Mouse (Mus musculus) C3H10T1/2 (cell line): ENCODE measurements around the gene Mindy2. TPM values are rescaled to one million over a fixed set of nuclear protein-coding genes. Genes with fewer than 3 reads are reported as not detected.

Source experiments
- polyA plus RNA-seq, 2 experiments: library from polyadenylated mRNA; unstranded; fragments of >200 nt; fragmentation: generic; extraction: Trizol; gene quantifications; one replicate each; pipeline ENCODE4 v1.2.1; 2012; ENCODE audit warnings: missing spikeins in 2 of 2

Mindy2 gene
- polyA plus RNA-seq, result 1 to 10 TPM in 1 of 2 experiments, under 1 TPM in 1; 0.30 to 2.1 TPM

DNA sequence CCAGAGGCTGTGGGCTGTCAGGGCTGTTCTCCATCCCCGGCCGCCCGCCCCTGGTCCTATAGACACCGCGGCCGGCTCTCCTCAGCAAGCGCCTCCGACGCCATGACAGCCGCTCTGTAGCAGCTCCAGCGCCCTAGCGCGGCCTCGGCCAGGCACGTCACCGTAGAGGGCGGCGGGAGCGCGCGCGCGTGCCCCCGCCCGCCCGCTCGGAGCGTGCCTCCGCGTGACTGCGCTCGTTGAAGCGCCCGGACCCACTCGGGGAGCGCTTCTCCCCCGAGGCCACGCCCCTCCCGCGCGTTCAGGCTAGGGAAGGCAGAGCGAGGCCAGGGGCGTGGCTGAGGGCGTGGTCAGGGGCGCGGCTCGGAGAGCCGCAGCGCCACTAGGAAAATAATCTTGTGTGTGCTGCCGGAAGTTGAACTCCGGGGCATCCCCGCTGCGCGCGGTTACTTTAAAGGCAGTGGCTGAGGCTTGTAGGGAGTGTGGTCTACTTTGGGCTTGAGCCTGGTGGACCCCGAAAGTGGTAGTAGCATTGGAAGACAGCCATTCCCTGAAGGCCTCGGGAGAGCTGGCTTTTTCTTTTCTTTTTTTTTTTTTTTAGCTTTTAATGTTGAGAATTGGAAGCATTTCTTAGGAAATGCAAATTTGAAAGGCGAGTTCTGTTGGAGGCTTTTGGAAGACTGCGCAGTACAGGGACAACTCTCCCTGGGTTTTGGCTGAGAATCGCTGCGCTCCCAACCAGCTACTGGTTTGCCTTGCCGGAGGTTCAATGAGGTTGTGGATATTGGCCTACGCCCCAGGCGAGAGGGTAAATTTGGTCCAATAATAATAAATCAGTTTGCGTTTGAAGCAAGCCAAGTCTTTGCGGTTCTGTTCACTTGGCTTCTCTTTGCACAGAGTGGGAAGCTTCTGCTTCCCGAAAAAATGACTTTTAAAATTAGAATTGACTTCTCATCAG is at the start of gene Mindy2:
Gene Mindy2, minus strand, starts transcription at position 162 of the 955 bp plus-strand sequence.

DNA sequence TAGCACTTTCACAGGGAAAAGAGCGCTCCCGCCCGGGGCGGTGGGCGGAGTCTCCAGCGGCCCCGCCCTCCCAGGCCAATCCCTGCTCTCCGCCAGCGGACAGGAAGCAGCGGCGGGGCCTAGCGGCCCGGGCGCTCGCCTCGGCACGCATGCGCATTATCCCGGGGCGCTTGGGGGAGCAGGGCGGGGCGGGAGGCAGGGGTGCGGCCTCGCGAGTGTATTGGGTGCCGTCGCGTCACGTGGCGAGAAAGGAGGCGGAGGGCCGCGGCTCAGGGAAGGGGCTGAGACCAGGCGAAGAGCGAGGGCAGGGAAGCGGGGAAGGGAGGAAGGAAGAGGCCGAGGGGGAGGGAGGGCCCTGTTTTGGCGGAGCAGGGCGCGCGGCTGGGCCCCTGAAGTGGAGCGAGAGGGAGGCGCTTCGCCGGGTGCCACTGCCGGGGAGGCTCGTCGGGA is 21.7 kb upstream of the Mindy2 start, which contains the start of gene Adam10:
Gene Adam10, plus strand, starts transcription at position 316 of the 450 bp plus-strand sequence.

DNA sequence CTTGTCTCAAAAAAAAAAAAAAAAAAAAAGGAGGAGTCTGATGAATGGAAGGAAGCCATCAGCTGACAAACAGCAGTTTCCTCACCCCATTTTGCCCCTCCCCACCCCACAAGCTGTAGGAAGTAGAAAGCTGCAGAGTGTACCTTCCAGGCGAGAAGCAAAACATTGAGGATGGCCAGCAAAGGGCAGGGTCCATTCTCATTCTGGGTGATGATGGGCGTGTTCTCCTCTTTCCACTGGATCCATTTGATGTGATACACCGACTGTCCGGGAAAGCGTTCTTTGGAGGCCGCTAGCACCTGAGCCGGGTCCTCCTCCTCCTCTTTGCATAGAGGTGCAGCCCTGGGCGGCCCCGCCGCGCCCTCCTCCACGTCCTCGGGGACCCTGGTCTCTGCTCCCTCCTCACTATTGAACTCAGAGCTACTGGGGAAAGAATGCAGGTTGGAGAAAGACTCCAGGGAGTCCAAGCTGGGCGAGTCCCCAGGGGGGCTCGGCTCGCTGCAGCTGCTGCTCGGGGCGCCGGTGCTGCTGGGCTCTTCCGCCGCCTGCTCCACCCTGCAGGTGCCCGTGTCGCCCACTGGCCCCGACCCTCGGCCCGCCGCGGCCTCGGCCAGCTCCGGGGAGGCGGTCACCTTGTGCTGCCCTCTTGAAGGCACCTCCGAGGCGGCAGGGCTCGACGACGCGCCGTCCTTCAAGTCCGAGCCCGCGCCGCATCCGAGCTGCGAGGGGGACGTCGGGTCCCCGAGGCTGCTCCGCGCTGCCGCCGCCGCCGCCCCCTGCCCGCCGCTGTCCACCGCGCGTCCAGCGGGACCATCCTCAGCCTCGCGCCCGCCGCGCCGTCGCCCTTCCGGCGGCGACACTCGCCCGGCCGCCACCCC is 605 bp downstream of the Mindy2 start, which contains the start of gene Gm10642:
Gene Gm10642, plus strand, starts transcription at position 122 of the 878 bp plus-strand sequence.

Other genes starting within 250 kb of the Mindy2 start
- gene Ccnb2, start 235.6 kb downstream of the Mindy2 start, polyA plus RNA-seq, result 100 to 1,000 TPM in 1 of 2 experiments, 10 to 100 TPM in 1; 30.4 to 147 TPM
- 1 to 10 TPM; 1.1 to 5.6 TPM for gene Rnf111, start 153.4 kb downstream of the Mindy2 start, polyA plus RNA-seq
- 10 to 100 TPM in 1 of 2 experiments, 1 to 10 TPM in 1; 1.9 to 10.8 TPM for gene Sltm, start 114.4 kb downstream of the Mindy2 start, polyA plus RNA-seq
- under 1 TPM; 0.18 to 0.20 TPM for gene Gm10642, start 923 bp downstream of the Mindy2 start, polyA plus RNA-seq
- 10 to 100 TPM in 1 of 2 experiments, 1 to 10 TPM in 1; 1.1 to 11.7 TPM for gene Adam10, start 21.8 kb upstream of the Mindy2 start, polyA plus RNA-seq